Mouse (Mus musculus) layer of hippocampus, adult 2 months (tissue): ENCODE results near the gene Tmem189. TPM values are rescaled to one million over a fixed set of nuclear protein-coding genes. Genes with fewer than 3 reads are reported as not detected.
"Not testable (repeated sequence)": the region's sequence is repeated elsewhere in the genome, so short reads cannot be mapped to it uniquely, and the experiment has no call there.

Experiments used
- DNase-seq, 2 experiments: peaks; one replicate each; pipeline ENCODE4 v3.0.0; 2022; ENCODE audit warnings: low spot score in 2 of 2
- H3K27ac ChIP-seq: fragments of 200-600 bp; 2 replicates; pipeline ENCODE4 v1.8.1; 2022
- H3K4me3 ChIP-seq: fragments of 200-600 bp; 2 replicates; pipeline ENCODE4 v1.8.1; 2022; ENCODE audit warnings: mild to moderate bottlenecking
- CTCF ChIP-seq: fragments of 200-600 bp; conservative IDR thresholded peaks from 2 replicates; pipeline ENCODE4 v1.8.1; 2022; ENCODE audit warnings: antibody characterized with exemption, mild to moderate bottlenecking, moderate library complexity
- total RNA-seq, 2 experiments: library from RNA; stranded (reverse); gene quantifications; 2 replicates each; pipeline ENCODE4 v1.2.3; 2021

Tmem189 gene
- total RNA-seq, 2 experiments from 2014 or later: 43.6 to 46.9 TPM

GRCm38 (mm10) chr2:167631181-167631590 lies 58.4 kb downstream of the Tmem189 start:
- Histone ChIP-seq H3K4me3 (peak overlapping the region; percentile 99), H3K27ac (peak overlapping the region; percentile 99)
- TF ChIP-seq CTCF: no peak
- no peak for DNase-seq

DNA sequence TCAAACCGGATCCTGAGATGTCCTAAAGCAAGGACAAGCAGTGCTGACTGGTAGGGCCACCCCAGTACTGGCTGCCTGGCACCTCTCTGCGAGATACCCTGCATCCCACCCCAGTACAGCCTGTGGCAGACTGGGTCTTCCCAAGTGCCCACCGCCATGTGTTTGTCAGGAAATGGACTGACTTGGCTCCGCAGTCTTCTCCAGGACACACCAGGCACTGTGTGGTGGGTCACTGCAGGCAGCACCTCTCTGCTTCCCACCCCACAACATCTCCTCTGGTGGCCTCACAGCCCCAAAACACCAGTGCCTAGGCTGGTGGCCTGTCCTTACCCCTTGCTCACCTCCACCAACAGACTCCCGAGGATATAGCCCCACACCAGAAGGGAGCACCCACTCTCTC lies 59.2 kb downstream of the Tmem189 start:
- Histone ChIP-seq H3K27ac (peak overlapping the region; percentile 99), H3K4me3 (peak overlapping the region; percentile 99)
- TF ChIP-seq CTCF: no peak
- no peak for DNase-seq

- H3K4me3 ChIP-seq: no peak overlapping the region
- TF ChIP-seq CTCF: no peak
- DNase-seq: no peak
- 0 out of 2 replicates have a peak overlapping the region, but pooled peaks have one; percentile 3 for H3K27ac ChIP-seq
Observed at GRCm38 (mm10) chr2:167629665-167630209, 59.9 kb downstream of the Tmem189 start.

DNA sequence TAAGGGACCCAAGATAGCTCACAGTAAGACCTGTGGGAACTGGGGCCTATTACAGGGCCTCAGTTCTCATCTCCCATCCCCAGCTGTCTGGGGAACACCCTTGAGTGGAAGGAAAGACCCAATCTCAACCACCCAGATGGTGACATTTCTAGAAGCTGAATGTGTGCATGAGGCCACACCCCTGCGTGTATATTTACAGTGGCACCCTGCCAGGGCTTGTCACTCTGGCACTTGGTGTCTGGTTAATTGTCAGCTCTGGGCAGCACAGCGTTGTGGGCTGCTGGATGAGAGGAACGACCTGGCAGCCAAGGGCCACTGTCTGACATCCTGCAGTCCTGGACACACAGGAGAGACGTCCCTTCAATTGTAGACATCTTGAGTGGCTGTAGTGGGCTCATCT lies 60.8 kb downstream of the Tmem189 start:
- H3K4me3 ChIP-seq: no peak overlapping the region
- no peak for TF ChIP-seq CTCF
- no peak overlapping the region for H3K27ac ChIP-seq
- DNase-seq: no peak

GRCm38 (mm10) chr2:167627019-167627418 lies 62.6 kb downstream of the Tmem189 start:
- no peak for DNase-seq
- H3K4me3 ChIP-seq: no peak overlapping the region
- H3K27ac ChIP-seq: no peak overlapping the region
- no peak for TF ChIP-seq CTCF

DNA sequence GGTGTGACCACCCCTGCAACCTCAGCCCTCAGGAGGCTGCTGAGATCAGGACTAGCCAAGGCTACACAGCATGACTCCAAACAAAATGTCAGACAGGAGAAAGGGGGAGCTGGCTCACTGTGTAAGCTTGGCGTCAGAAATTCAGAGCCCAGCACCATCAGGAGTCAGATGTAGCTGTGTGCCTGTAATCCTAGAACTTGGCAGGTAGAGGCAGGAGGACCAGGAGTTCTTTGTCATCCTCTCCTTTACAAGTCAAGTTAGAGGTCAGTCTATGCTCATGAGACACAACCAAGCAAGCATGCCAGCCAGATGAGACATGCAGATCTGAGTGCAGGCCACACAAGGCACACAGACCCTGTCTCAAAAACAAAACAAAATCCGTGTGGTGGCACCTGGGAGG lies 64.0 kb downstream of the Tmem189 start:
- Histone ChIP-seq H3K4me3 (no peak overlapping the region), H3K27ac (peak overlapping the region; percentile 59; the same call in 1 of the 2 replicates)
- no peak for TF ChIP-seq CTCF
- DNase-seq: no peak

- TF ChIP-seq CTCF: no peak
- no peak for DNase-seq
- no peak overlapping the region for H3K4me3 ChIP-seq
- H3K27ac ChIP-seq: peak overlapping the region; percentile 59; the same call in 1 of the 2 replicates
Observed at GRCm38 (mm10) chr2:167624368-167625075, 65.1 kb downstream of the Tmem189 start.

GRCm38 (mm10) chr2:167622965-167623364 lies 66.7 kb downstream of the Tmem189 start:
- Histone ChIP-seq H3K27ac (0 out of 2 replicates have a peak overlapping the region, but pooled peaks have one; percentile 10), H3K4me3 (no peak overlapping the region)
- no peak for DNase-seq
- TF ChIP-seq CTCF: no peak

- no peak for TF ChIP-seq CTCF
- H3K4me3 ChIP-seq: no peak overlapping the region
- H3K27ac ChIP-seq: no peak overlapping the region
- no peak for DNase-seq
Observed at GRCm38 (mm10) chr2:167622352-167622751, 67.3 kb downstream of the Tmem189 start.

- DNase-seq: no peak
- no peak overlapping the region for H3K27ac ChIP-seq
- no peak overlapping the region for H3K4me3 ChIP-seq
- no peak for TF ChIP-seq CTCF
Observed at GRCm38 (mm10) chr2:167621255-167622087, 68.2 kb downstream of the Tmem189 start.

DNA sequence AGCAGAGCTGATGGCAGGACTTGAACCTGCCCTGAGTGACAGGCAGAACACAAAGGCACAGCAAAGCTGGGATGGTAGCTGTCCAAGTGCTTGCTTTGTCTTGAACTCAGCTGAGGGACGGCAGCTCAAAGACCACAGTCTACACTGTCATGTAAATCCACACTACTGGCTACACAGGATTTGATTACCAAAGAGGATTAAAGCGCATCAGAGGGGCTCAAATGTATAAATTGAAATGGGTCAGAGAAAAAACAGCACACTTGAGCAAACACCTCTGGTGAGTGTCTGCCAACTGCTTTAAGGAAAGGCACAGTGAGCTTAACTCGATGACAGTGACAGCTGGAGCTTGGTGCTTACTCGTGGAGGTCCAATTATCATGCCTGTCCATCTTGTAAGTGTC lies 72.2 kb downstream of the Tmem189 start:
- Histone ChIP-seq H3K27ac (no peak overlapping the region), H3K4me3 (no peak overlapping the region)
- no peak for TF ChIP-seq CTCF
- no peak for DNase-seq

DNA sequence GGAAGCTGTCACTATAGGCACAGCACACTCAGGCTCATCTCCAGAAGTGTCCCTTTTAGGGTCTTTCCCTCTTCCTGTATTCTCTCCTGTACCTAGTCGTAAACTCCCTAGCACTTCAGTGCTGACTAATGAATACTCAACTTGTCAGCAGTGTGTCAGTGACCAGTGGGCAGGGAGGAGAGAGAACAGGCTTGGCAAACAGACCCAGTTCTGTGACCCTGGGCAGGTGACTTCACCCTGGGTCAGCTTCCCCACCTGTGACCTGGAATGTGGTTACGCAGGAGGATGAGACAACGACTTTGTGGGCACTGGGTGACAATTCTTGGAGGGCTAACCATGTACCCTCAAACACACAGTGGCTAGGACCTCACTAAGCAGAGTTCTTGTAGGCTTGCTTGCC lies 72.6 kb downstream of the Tmem189 start:
- no peak overlapping the region for H3K27ac ChIP-seq
- H3K4me3 ChIP-seq: no peak overlapping the region
- TF ChIP-seq CTCF: no peak
- no peak for DNase-seq

- not testable (repeated sequence) for H3K27ac ChIP-seq, H3K4me3 ChIP-seq, DNase-seq
- peak; percentile 53 for TF ChIP-seq CTCF
Observed at GRCm38 (mm10) chr2:167613335-167613734, 76.3 kb downstream of the Tmem189 start.

GRCm38 (mm10) chr2:167612122-167612521 lies 77.5 kb downstream of the Tmem189 start:
- Histone ChIP-seq H3K27ac (no peak overlapping the region), H3K4me3 (no peak overlapping the region)
- no peak for DNase-seq
- no peak for TF ChIP-seq CTCF
